Mouse (Mus musculus) midbrain, embryonic 10.5 days (tissue): ENCODE measurements at regions not wholly inside any gene's neighbourhood (a gene's known extent, or its start where the extent isn't known, plus 50 kb on each side); places are given as distances from the start of the nearest gene placed in this dataset.

Experiments
- DNase-seq: peaks from one replicate; pipeline ENCODE4 v3.0.0-alpha.2; 2017; ENCODE audit warnings: low spot score
- H3K27ac ChIP-seq: fragments of 300-500 bp; sonication (generic); replicated peaks from 2 replicates; pipeline ENCODE4 v1.5.1; 2016; ENCODE audit warnings: mild to moderate bottlenecking
- H3K27me3 ChIP-seq: fragments of 300-500 bp; sonication (generic); 2 replicates; pipeline ENCODE4 v1.6.1; 2016; ENCODE audit warnings: low read depth, mild to moderate bottlenecking; ENCODE audit not compliant: poor library complexity, severe bottlenecking
- H3K36me3 ChIP-seq: fragments of 300-500 bp; sonication (generic); 2 replicates; pipeline ENCODE4 v1.6.1; 2016; ENCODE audit warnings: mild to moderate bottlenecking, moderate library complexity
- H3K4me1 ChIP-seq: fragments of 300-500 bp; sonication (generic); 2 replicates; pipeline ENCODE4 v1.6.1; 2016
- H3K4me3 ChIP-seq: fragments of 300-500 bp; sonication (generic); 2 replicates; pipeline ENCODE4 v1.5.1; 2016; ENCODE audit warnings: mild to moderate bottlenecking, moderate library complexity
- H3K9me3 ChIP-seq: fragments of 300-500 bp; sonication (generic); replicated peaks from 2 replicates; pipeline ENCODE4 v1.6.1; 2016; ENCODE audit warnings: mild to moderate bottlenecking
- WGBS: fragments of 180-500 bp; shearing (Covaris S2); methylation state at CpG from one replicate; pipeline ENCODE4 v1.1.7; 2016; 5-methylcytosine and 5-hydroxymethylcytosine counted together

- H3K27ac ChIP-seq, result no peak overlapping the region
- no peak overlapping the region for H3K4me3 ChIP-seq
- no peaks in the 10 kb centered on the region for H3K27me3 ChIP-seq
- no peaks in the 10 kb centered on the region for H3K36me3 ChIP-seq
- no peaks in the 10 kb centered on the region for H3K4me1 ChIP-seq
- no peaks in the 10 kb centered on the region for H3K9me3 ChIP-seq
- WGBS, result 78% methylated on average over 2 of the region's 2 CpGs
- DNase-seq, result no peak
Observed at GRCm38 (mm10) chr3:139913639-139914330, 708.3 kb downstream of the Stpg2 start.

- Histone ChIP-seq H3K9me3 (no peaks in the 10 kb centered on the region), H3K27ac (no peak overlapping the region), H3K4me1 (no peaks in the 10 kb centered on the region), H3K27me3 (no peaks in the 10 kb centered on the region), H3K36me3 (no peaks in the 10 kb centered on the region), H3K4me3 (no peak overlapping the region)
- no peak for DNase-seq
- WGBS, result 88% methylated on average over 3 of the region's 3 CpGs
Observed at GRCm38 (mm10) chr3:139922267-139922666, 716.8 kb downstream of the Stpg2 start.

GRCm38 (mm10) chr3:139933039-139933438, 727.5 kb downstream of the Stpg2 start:
- H3K4me3 ChIP-seq, result no peak overlapping the region
- DNase-seq, result no peak
- H3K9me3 ChIP-seq, result no peaks in the 10 kb centered on the region
- H3K27ac ChIP-seq, result no peak overlapping the region
- 53% methylated on average over 4 of the region's 4 CpGs for WGBS
- H3K36me3 ChIP-seq, result no peaks in the 10 kb centered on the region
- no peaks in the 10 kb centered on the region for H3K27me3 ChIP-seq
- H3K4me1 ChIP-seq, result no peaks in the 10 kb centered on the region

GRCm38 (mm10) chr3:139946209-139946608, 740.7 kb downstream of the Stpg2 start:
- Histone ChIP-seq H3K27ac (no peak overlapping the region), H3K4me1 (no peaks in the 10 kb centered on the region), H3K36me3 (no peaks in the 10 kb centered on the region), H3K9me3 (no peaks in the 10 kb centered on the region), H3K27me3 (no peaks in the 10 kb centered on the region), H3K4me3 (no peak overlapping the region)
- WGBS, result 89% methylated on average over 2 of the region's 2 CpGs
- no peak for DNase-seq

GRCm38 (mm10) chr3:139947247-139947646, 741.8 kb downstream of the Stpg2 start:
- WGBS, result 87% methylated on average over 4 of the region's 4 CpGs
- Histone ChIP-seq H3K27me3 (no peaks in the 10 kb centered on the region), H3K4me3 (no peak overlapping the region), H3K36me3 (no peaks in the 10 kb centered on the region), H3K9me3 (no peaks in the 10 kb centered on the region), H3K4me1 (no peaks in the 10 kb centered on the region), H3K27ac (no peak overlapping the region)
- DNase-seq, result no peak

GRCm38 (mm10) chr3:139949096-139949495, 743.6 kb downstream of the Stpg2 start:
- no peak overlapping the region for H3K4me3 ChIP-seq
- H3K27me3 ChIP-seq, result no peaks in the 10 kb centered on the region
- H3K9me3 ChIP-seq, result no peaks in the 10 kb centered on the region
- H3K27ac ChIP-seq, result no peak overlapping the region
- no peaks in the 10 kb centered on the region for H3K36me3 ChIP-seq
- no peaks in the 10 kb centered on the region for H3K4me1 ChIP-seq
- 76% methylated on average over 4 of the region's 4 CpGs for WGBS
- DNase-seq, result no peak

GRCm38 (mm10) chr3:139950016-139950705, 744.7 kb downstream of the Stpg2 start:
- DNase-seq, result no peak
- Histone ChIP-seq H3K27me3 (no peaks in the 10 kb centered on the region), H3K4me3 (no peak overlapping the region), H3K4me1 (no peaks in the 10 kb centered on the region), H3K36me3 (no peaks in the 10 kb centered on the region), H3K27ac (no peak overlapping the region), H3K9me3 (no peaks in the 10 kb centered on the region)
- WGBS, result 92% methylated on average over 8 of the region's 8 CpGs

- no peaks in the 10 kb centered on the region for H3K9me3 ChIP-seq
- DNase-seq, result no peak
- WGBS, result 92% methylated on average over 8 of the region's 8 CpGs
- no peak overlapping the region for H3K4me3 ChIP-seq
- no peaks in the 10 kb centered on the region for H3K4me1 ChIP-seq
- no peaks in the 10 kb centered on the region for H3K36me3 ChIP-seq
- H3K27ac ChIP-seq, result no peak overlapping the region
- no peaks in the 10 kb centered on the region for H3K27me3 ChIP-seq
Observed at GRCm38 (mm10) chr3:139951516-139951915, 746.0 kb downstream of the Stpg2 start.

GRCm38 (mm10) chr3:139978172-139978571, 772.7 kb downstream of the Stpg2 start:
- no peak overlapping the region for H3K27ac ChIP-seq
- no peaks in the 10 kb centered on the region for H3K27me3 ChIP-seq
- no peak for DNase-seq
- H3K4me3 ChIP-seq, result no peak overlapping the region
- no peaks in the 10 kb centered on the region for H3K4me1 ChIP-seq
- no peaks in the 10 kb centered on the region for H3K36me3 ChIP-seq
- 85% methylated on average over 1 of the region's 1 CpGs for WGBS
- H3K9me3 ChIP-seq, result peaks cover 12% of the 10 kb centered on the region; the same call in 1 of the 2 replicates

- 86% methylated on average over 4 of the region's 4 CpGs for WGBS
Observed at GRCm38 (mm10) chr3:139985830-139986481, 780.5 kb downstream of the Stpg2 start.

GRCm38 (mm10) chr3:139988938-139989337, 783.4 kb downstream of the Stpg2 start:
- H3K4me1 ChIP-seq, result no peaks in the 10 kb centered on the region
- H3K36me3 ChIP-seq, result no peaks in the 10 kb centered on the region
- no peaks in the 10 kb centered on the region for H3K27me3 ChIP-seq
- 74% methylated on average over 1 of the region's 1 CpGs for WGBS
- no peak overlapping the region for H3K27ac ChIP-seq
- no peaks in the 10 kb centered on the region for H3K9me3 ChIP-seq
- no peak for DNase-seq
- no peak overlapping the region for H3K4me3 ChIP-seq

More at GRCm38 (mm10) chr3:139985830-139986481, 780.5 kb downstream of the Stpg2 start:
- Histone ChIP-seq H3K27ac (no peak overlapping the region), H3K36me3 (no peaks in the 10 kb centered on the region), H3K27me3 (no peaks in the 10 kb centered on the region), H3K9me3 (no peaks in the 10 kb centered on the region), H3K4me3 (no peak overlapping the region), H3K4me1 (no peaks in the 10 kb centered on the region)
- DNase-seq, result no peak

GRCm38 (mm10) chr3:139989380-139989779, 783.9 kb downstream of the Stpg2 start:
- Histone ChIP-seq H3K36me3 (no peaks in the 10 kb centered on the region), H3K27ac (no peak overlapping the region), H3K4me3 (no peak overlapping the region), H3K4me1 (no peaks in the 10 kb centered on the region), H3K9me3 (no peaks in the 10 kb centered on the region), H3K27me3 (no peaks in the 10 kb centered on the region)
- DNase-seq, result no peak

- no peaks in the 10 kb centered on the region for H3K4me1 ChIP-seq
- no peak overlapping the region for H3K27ac ChIP-seq
- no peaks in the 10 kb centered on the region for H3K9me3 ChIP-seq
- no peak overlapping the region for H3K4me3 ChIP-seq
- H3K36me3 ChIP-seq, result no peaks in the 10 kb centered on the region
- WGBS, result 82% methylated on average over 2 of the region's 2 CpGs
- H3K27me3 ChIP-seq, result no peaks in the 10 kb centered on the region
- no peak for DNase-seq
Observed at GRCm38 (mm10) chr3:140012522-140012921, 807.0 kb downstream of the Stpg2 start.
